Mouse (Mus musculus) embryonic fibroblast, embryonic 13.5 days (primary cell): ENCODE measurements around the gene Ank3.

Source experiments
- CTCF ChIP-seq: IDR thresholded peaks from 2 replicates; pipeline ENCODE4 v1.5.1; 2011; ENCODE audit warnings: mild to moderate bottlenecking, control low read depth, low read length, moderate library complexity, borderline replicate concordance; ENCODE audit not compliant: insufficient read depth
- POLR2A ChIP-seq: IDR thresholded peaks from 2 replicates; pipeline ENCODE4 v1.6.1; 2011; ENCODE audit warnings: low read depth, mild to moderate bottlenecking, control low read depth, low read length, moderate library complexity

DNA sequence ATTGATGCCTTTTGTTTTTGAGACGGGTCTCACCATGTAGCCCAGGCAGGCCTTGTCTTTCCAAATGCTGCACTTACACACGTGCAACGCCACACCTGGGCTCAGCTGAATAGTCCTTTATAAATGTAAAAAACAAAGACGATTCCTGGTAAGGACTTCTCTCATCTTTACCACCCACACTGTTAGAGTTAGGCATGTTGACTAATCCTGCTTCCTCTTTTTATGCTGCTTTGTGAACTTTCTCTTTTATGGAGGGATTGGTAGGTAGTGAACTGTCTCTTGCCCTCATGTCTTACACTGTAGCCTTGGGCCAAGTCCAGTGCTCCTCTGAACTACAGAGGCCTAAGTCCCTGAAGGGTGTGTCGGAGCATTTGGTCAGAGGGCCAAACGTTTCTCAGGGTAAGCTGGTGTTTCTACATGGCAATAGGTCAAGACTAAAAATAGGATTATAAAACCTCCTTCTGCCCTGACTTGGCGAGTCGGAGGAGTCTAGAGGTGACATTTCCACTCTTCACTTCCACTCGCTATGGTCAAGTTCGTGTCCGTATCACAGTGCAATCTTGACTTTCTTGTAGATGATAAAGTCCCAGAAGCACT, 491.9 kb downstream of the Ank3 start:
- TF ChIP-seq POLR2A (no peak), CTCF (no peak)
